Mouse (Mus musculus) thymus, postnatal 10 days (tissue): ENCODE measurements at regions not wholly inside any gene's neighbourhood (a gene's known extent, or its start where the extent isn't known, plus 50 kb on each side); places are given as distances from the start of the nearest gene placed in this dataset.

ENCODE experiments used
- DNase-seq, 2 experiments: peaks; one replicate each; pipeline ENCODE4 v3.0.0; 2021; ENCODE audit warnings: low spot score in 2 of 2

DNA sequence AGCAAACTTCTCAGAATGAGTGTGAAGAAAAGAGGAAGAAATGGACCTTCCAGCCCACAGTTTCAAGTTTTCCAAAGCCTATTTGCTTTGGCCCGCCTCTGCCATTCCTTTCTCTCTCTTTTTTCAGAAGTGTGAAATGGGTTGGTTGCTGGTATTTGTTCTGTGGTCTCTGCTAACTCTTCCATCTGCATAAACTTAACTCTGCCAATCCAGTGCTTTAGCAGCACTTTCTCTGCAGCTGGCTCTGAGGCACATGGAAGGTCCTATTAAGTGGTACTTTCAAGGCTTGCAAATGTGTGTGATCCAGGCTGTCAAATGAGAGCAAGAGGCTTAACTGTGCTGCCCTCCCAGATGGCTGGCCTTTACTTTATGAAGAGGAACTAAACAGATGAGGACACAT, 383.6 kb downstream of the Gm826 start:
- no peak for DNase-seq

DNA sequence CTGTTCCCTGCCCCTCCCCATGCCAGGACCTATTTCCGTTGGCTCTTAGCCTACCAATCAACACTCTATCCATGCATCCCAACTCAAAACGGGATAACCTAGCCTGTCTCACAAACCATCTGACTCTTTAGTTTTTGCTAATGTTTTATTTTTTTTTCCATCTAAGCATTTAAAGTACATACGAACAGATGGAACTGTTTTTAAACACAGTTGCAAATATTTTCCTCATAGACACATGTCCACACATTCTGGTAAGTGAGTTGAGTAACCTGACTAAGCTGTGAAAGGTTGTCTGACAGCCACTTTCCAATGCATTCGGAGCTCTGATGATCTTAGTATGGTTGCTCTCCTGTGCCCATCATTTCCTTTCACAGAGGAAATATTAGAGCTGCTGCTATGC, 384.9 kb downstream of the Gm826 start:
- DNase-seq = no peak

DNA sequence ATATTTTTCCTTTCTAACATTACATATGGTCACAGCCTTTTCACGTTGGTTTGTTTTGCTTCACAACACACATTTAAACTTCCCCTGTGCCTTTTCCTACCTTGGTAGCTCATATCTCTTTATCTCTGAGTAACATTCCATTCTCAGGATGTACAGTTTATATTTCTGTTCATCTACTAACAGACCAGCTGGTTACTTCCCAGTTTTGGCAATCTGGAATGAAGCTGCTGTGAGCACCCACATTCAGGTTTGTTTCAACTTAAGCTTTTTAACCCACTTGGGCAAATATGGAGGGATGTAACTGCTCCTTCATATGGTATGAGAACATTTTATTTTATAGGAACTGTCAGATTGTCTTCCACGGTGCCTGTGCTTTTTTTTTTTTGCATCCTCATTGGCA, 403.2 kb downstream of the Gm826 start:
- no peak for DNase-seq

DNA sequence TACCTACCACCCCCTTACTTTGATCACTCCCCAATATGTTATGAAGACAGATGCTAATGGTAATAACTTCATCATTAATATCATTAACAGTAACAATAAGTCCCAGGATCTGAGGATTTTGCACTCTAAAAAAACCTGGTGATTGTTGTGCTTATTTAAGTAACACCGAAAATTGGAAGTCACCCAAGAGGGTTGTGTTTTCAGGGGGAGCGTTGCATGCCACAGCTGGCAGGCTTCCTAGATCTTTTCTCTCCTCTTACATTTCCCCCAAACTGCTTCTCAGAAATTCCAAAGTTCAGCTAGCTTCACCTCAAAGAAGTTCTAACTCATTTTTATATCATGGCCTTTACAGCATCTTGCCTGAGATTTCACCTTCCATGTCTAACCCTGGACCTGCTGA, 444.3 kb downstream of the Gm826 start:
- no peak for DNase-seq

DNA sequence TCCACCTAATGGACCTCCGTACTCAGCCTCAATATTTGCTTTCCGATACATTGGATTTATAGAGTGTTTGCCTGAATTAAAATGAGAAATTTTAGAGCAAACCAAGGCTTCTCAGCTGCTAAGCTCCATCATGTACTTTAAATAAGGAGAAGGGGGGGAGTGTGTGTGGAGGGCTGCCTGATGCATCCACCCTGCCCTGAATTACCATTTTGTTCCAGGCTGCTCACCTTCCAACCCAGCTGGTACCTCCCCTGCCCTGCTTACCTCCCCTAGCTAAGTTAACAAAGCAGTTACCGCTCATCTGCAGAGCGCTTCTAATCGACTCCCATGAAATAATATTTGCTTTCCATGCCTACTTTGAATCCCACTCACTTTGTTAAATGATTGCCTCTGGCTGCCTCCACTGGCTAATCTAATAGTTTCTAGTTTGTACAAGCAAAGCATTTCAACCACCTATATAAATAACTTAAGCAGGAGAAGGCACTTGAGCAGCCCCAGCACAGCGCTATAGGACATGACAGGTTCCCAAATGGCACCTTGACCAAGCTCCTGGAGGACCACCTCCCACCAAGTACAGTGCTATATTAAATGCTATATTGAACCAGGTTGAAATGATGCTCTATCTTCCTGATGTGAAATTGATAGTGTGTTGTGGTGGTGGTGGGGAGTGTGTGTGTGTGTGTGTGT, 449.0 kb downstream of the Gm826 start:
- no peak for DNase-seq

DNA sequence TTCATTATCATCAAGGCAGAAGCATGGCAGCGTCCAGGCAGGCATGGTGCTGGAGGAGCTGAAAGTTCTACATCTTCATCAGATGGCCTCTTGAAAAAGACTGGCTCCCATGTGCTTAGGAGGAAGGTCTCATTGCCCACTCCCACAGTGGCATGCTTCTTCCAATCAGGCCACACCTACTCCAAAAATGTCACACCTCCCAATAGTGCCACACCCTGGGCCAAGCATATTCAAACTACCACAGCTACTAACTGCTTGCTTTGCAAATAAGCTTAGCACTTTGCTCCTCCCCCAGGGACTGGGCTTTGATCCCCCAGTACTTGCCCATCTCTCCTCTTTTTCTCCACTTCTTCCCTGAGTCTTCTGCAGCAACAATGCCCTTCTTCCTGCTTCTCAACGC, 467.0 kb downstream of the Gm826 start:
- no peak for DNase-seq

DNA sequence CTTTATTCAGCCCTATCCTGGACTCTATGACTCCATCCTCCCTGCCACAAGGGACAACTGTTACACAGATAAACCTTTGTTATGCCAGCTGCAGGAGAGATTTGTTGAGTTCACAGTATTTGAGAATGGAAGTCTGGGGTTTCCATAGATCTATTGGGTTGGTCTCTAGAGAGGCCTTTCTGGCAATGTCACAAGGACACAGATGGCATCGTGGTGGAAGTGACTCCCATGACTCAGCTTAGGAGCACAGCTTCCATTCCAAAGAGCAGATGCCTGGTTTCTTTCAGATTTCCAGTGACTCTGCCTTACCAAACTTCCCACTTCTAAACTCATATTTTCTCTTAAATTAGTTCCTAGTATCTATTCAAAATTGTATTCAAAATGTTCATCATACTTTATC, 467.6 kb downstream of the Gm826 start:
- DNase-seq = no peak

DNA sequence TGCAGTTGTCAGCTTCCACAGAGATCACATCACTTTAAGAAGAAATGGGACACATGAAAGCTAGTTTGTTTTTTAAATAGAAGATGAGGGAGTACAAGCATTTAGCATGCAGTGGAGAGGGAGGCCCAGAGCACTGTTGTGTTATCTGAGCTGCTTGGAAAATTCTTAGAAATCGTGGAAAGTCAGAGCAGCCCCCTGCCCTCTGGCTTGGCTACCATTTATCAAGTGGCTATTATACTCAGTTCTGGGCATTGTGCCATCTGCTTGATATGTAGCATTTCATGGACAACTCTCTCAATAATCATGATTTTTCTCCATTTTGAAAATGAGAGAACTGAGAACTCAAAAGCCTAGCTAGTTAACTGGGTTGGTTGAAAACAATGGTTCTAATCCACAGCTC, 470.8 kb downstream of the Gm826 start:
- DNase-seq = no peak

DNA sequence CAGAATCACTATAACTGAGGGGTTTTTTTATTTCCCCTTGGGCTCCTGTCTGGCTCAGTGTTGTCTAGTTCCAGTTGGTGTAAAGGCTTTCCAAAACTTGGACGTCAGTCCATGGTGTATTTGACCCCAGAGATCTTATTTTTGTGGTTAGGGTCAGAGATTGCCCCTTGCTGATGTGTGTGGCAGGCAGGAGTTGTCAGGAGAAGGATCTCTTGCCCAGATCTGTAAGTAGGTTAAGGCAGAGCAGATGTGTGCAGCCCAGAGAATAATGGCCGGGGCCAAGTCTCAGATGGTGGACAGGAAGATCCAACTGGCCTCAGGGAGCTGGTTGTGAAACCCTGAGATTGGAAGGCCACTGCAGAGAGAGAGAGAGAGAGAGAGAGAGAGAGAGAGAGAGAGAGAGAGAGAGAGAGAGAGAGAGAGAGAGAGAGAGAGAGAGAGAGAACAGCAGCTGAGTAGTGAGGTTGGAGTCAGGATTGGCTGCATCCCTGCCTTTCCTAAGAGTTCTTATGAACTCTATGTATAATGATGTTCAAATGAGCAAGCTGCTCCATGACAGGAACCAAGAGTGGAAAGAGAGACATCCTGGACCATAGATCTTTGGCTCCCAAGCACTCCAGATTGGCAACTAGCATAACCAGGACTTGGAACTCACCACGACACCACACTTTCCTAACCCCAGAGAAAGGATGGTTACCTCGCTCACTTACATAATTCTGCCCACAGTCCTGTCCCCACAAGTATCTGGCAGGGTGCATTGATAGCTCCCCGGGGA, 479.9 kb downstream of the Gm826 start:
- no peak for DNase-seq

DNA sequence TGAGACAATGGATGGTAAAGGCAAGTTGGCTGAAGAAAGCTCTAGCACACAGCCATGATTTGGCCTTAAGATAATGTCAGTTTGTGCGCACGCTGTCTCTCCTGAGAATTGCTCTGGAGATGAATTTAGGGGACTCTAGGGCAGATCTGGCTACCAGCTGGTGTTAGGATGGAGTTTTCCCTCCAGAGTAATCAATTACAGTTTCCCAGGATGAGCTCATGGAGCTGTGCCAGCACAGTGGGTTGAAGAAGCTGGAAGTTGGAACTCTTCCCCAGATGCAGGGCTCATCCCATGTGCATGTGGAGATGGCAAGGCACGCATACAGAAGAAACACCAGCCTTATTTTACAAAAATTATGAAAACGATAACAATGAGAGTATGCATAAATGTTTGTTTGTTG, 481.0 kb downstream of the Gm826 start:
- DNase-seq = no peak

DNA sequence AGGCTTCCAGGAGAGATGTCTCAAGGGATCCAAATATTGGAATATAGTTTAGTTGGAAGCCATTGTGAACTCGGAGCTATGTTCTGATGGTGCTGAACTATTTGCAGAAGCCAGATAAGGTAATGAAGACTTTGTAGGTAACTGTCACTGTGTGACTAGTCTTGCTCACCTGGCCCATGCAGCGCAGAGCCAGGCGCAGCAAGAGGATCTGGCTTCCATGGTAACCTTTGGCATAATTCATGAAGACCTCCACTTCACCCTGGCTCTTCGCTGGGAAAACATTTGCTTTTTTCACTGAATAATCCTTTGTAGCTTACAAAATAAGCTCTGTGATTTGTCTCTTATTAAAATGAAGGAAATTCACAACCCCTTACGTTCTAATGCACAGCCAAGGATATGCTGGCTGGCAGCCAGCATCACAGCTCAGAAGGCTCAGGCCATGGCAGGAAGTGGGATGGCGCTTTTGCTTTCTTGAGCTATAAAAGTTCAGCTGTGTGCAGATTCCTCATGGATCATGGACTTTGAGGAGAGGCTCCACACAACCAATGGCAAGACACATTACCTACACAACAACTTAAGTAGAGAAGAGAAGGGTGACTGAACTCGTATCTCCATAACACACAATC, 501.4 kb downstream of the Gm826 start:
- DNase-seq = no peak

DNA sequence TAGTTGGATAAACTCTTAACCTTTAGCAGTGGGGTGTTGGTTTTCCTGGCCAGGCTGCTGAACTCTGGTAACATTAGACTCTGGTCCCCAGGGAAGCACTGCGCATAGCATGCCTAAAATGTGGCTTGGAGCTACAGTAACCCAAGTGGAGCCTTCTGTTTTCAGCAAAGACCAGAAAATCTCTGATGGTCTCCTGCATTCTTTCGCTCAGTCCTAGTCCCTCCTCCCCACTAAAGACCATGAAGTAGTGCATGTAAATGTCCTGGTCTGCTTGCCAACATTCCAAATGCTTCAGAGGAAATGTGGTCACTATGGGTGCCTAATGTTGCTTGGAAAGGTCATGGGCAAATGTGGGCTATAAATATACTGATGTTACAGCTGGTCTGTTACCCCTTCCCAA, 507.5 kb downstream of the Gm826 start:
- DNase-seq = no peak

DNA sequence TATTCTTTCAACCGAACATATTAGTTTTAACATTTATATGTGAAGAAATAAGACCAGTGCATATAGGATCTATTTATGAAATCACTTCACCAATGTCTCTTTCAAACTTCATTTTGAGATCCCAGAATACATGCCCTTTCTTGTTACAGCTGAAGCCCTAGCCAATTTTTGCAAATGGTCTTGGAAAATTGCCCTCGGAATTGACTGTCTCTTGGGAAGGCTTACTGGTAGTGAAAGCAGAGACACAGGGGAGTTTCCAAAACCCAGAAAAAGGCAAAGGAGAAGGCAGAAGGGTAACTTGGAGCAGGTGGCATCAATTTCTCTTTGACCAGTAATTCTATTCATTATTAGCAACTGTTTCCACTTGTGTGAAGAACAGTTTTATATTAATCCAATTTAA, 515.4 kb downstream of the Gm826 start:
- DNase-seq = no peak

DNA sequence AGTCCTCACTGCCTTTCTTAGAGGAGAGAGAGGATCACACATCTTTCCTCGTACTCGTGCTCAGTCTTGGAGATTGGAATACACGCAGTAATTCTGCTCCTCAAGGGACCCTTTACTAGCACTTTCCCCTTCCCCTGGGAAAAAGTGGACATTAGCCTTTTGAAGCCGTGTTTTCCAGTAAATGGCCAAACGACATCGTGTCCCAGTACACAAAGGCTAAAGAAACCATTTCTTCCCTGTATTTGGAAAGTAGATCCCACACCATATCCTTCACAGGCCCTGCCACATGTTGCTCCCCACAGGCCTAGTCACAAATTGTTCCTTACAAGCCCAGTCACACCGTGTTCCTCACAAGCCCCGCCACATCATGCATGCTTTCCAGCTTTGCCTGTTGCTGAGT, 517.6 kb downstream of the Gm826 start:
- no peak for DNase-seq
